Mouse (Mus musculus) limb, embryonic 10.5 days (tissue): ENCODE data around the gene Tent4a. TPM values are rescaled to one million over a fixed set of nuclear protein-coding genes. Genes with fewer than 3 reads are reported as not detected.

Experiments
- DNase-seq: peaks from one replicate; pipeline ENCODE4 v3.0.0-alpha.2; 2017; ENCODE audit warnings: low spot score
- H3K27ac ChIP-seq: fragments of 300-500 bp; sonication (generic); 2 replicates; pipeline ENCODE4 v1.5.1; 2016; ENCODE audit warnings: mild to moderate bottlenecking
- H3K27me3 ChIP-seq: fragments of 300-500 bp; sonication (generic); 2 replicates; pipeline ENCODE4 v1.6.1; 2016; ENCODE audit warnings: low read depth, mild to moderate bottlenecking; ENCODE audit not compliant: poor library complexity, severe bottlenecking
- H3K36me3 ChIP-seq: fragments of 300-500 bp; sonication (generic); 2 replicates; pipeline ENCODE4 v1.6.1; 2016; ENCODE audit warnings: mild to moderate bottlenecking, moderate library complexity
- H3K4me1 ChIP-seq: fragments of 300-500 bp; sonication (generic); 2 replicates; pipeline ENCODE4 v1.6.1; 2016
- H3K4me3 ChIP-seq: fragments of 300-500 bp; sonication (generic); 2 replicates; pipeline ENCODE4 v1.5.1; 2016; ENCODE audit warnings: mild to moderate bottlenecking, moderate library complexity
- H3K9me3 ChIP-seq: fragments of 300-500 bp; sonication (generic); replicated peaks from 2 replicates; pipeline ENCODE4 v1.6.1; 2016; ENCODE audit warnings: mild to moderate bottlenecking
- WGBS: fragments of 180-500 bp; shearing (Covaris S2); methylation state at CpG from one replicate; pipeline ENCODE4 v1.1.7; 2016; 5-methylcytosine and 5-hydroxymethylcytosine counted together
- polyA plus RNA-seq: library from polyadenylated mRNA; unstranded; fragments of >200 nt; fragmentation: Nextera tagmentation; extraction: Ambion mirVana; gene quantifications from 2 replicates; pipeline ENCODE4 v1.2.1, GENCODE M21; 2016

Tent4a gene
- polyA plus RNA-seq, 1 experiment from 2014 or later, result 6.0 TPM

DNA sequence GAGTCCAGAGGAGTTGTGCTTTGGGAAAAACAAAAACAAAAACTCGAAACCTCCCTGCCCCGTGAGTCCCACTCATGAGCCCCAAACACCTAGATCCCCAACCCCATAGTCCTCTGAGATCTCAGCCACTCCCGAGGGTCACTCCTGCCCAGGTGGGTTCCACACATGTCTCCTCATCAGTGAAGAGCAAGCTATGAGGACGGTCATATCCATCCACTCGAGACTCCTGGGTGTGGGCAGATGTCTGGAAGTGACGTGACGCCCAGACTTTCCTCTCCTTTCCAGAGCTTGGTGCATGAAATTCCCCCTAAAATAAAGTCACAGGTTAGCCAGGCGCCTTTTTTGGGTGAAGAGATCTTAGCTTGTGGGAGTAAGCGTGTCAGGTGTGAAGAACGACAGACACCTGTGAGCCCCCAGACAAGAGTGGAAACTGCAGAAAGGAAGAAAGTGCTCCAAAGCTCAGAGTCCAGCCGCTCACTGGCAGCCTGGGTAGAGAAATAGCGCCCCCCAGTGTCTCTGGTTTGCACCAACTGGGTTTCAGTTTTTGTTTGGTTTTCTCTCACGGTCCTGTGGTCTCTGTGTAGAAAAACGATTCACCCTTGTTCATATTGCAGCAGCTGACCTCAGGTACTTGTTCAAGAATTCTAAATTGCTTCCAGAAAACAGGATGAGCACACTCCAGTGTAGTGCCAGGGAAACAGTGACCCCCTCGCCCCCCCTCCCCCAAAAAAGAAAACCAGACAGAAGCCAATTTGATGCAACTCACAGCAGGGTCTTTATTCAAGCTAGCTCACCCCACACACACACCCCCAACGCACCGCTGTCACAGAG, 73.6 kb downstream of the Tent4a start:
- DNase-seq, result peak; percentile 75
- H3K27ac ChIP-seq, result no peak overlapping the region
- H3K4me3 ChIP-seq, result no peak overlapping the region
- peaks cover 15% of the 10 kb centered on the region for H3K4me1 ChIP-seq
- WGBS, result 55% methylated on average over 17 of the region's 17 CpGs
- H3K9me3 ChIP-seq, result no peaks in the 10 kb centered on the region
- no peaks in the 10 kb centered on the region for H3K27me3 ChIP-seq
- no peaks in the 10 kb centered on the region for H3K36me3 ChIP-seq

DNA sequence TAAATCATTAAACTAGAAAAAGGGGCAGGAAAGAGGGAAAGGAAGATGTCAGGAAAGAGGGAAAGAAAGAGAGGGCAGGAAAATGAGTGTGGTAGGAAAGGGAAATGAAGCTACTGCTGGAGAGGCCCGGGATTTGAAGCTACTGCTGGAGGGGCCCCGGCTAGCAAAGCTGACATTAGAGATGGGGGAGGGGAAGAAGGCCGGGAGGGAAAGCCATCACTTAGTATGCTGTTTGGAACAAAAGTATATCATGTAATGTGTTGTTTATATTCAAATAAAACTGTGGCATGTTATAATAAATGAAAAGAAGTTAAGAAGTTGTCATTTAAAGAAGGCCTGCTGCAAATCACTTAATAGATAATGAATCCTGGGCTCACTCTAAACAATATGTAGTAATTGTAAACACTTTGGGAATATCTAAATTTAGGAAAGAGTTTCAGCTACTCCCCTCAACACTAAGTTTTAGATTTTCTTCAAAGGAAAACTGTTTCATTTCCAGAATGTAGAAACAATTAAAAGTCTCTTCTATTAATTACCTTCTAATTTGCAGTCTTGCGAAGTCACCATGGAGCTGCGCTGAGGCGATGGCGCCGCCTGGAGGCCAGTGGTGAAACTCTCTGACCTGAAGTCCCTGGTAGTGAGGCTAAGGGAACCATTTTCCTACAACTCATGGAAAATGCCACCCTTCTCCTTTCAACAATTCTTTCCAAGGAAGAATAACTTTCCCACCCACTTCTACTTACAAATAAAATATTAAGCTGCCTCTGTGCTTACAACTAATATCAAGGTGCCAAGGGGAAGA, 74.6 kb downstream of the Tent4a start:
- Histone ChIP-seq H3K9me3 (no peaks in the 10 kb centered on the region), H3K27ac (no peak overlapping the region), H3K27me3 (no peaks in the 10 kb centered on the region), H3K4me3 (no peak overlapping the region), H3K36me3 (no peaks in the 10 kb centered on the region), H3K4me1 (peaks cover 25% of the 10 kb centered on the region)
- WGBS, result 23% methylated on average over 8 of the region's 8 CpGs
- DNase-seq, result peak; percentile 68

DNA sequence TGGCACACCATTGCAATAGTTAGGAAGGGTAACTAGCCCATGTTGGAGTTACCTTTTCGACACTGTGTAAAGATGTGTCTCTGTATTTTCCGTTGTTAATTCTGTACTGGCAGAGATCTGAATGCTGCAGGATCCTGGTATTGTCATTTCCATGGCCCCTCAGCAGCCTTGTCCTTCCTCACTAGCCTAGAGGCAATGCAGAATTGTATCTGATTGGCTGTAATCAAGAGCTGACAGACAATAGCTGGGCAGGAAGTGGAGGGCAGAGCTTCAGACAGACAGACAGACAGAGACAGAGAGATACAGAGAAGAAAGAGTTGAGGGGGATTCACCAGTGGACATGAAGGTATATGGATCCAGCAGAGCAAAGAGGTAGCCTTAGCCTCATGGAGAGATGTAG, 75.5 kb downstream of the Tent4a start:
- 94% methylated on average over 2 of the region's 2 CpGs for WGBS
- peaks cover 27% of the 10 kb centered on the region for H3K4me1 ChIP-seq
- H3K27ac ChIP-seq, result no peak overlapping the region
- no peak overlapping the region for H3K4me3 ChIP-seq
- no peaks in the 10 kb centered on the region for H3K36me3 ChIP-seq
- H3K9me3 ChIP-seq, result no peaks in the 10 kb centered on the region
- DNase-seq, result no peak
- H3K27me3 ChIP-seq, result no peaks in the 10 kb centered on the region

DNA sequence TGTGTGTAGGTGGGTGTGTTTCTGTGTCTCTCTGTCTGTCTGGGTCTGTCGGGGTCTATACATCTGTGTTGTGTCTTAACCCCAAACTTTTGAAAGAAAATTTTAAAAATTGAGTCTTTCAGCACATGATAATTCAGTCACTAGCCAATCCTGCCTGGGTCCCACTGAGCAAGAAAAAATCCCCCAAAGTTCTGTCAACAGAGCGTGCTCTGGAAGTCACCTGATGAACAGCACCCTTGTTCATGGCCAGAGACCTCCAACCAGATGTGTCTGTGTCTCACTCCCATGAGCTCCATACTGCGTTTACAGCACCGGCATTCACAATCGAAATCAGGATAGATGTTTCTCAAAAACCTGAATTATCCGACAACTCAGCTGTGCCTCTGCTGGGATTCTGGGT, 76.0 kb downstream of the Tent4a start:
- peaks cover 27% of the 10 kb centered on the region for H3K4me1 ChIP-seq
- H3K4me3 ChIP-seq, result no peak overlapping the region
- DNase-seq, result no peak
- no peaks in the 10 kb centered on the region for H3K27me3 ChIP-seq
- 93% methylated on average over 6 of the region's 6 CpGs for WGBS
- no peaks in the 10 kb centered on the region for H3K36me3 ChIP-seq
- no peak overlapping the region for H3K27ac ChIP-seq
- no peaks in the 10 kb centered on the region for H3K9me3 ChIP-seq

DNA sequence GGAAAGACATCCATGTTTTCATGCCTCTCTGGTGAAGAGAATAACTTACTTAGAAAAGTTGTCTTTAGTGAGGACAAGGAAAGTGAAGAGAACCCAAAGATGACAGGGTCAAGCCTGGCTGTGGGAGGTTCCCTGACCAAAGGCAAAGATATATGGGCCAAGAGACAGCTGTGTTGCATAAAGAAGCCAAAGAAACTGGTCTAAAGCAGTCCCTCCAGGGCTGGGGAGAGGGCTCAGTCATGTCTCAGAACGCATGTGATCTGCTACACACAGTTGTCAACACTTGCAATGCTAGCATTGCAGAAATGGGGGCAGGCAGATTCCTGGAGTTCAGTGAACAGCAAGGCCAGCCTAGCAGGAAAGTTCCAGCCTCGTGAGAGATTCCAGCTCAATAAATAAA, 77.3 kb downstream of the Tent4a start:
- H3K4me1 ChIP-seq, result peaks cover 27% of the 10 kb centered on the region
- no peaks in the 10 kb centered on the region for H3K36me3 ChIP-seq
- H3K4me3 ChIP-seq, result no peak overlapping the region
- H3K27me3 ChIP-seq, result no peaks in the 10 kb centered on the region
- no peaks in the 10 kb centered on the region for H3K9me3 ChIP-seq
- WGBS, result 86% methylated on average over 2 of the region's 2 CpGs
- no peak overlapping the region for H3K27ac ChIP-seq
- no peak for DNase-seq

DNA sequence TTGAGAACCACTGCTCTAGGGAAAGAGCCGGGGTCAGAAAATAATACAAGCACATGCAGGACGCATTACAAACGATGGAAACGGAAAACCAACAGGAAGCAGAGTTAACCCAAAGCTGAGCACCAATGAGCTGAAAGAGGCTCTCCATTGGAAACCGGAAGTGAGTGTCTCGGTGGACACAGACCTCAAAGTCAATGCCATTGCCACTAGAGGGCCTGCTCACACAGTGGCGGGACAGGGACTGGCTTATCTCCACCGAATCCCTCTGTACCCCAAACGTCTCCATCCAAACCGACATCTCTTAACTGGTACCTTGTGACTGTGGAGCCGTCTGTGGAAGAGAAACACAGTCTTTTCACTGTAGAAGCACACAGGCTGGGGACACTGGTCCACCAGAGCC, 77.8 kb downstream of the Tent4a start:
- 81% methylated on average over 11 of the region's 11 CpGs for WGBS

DNA sequence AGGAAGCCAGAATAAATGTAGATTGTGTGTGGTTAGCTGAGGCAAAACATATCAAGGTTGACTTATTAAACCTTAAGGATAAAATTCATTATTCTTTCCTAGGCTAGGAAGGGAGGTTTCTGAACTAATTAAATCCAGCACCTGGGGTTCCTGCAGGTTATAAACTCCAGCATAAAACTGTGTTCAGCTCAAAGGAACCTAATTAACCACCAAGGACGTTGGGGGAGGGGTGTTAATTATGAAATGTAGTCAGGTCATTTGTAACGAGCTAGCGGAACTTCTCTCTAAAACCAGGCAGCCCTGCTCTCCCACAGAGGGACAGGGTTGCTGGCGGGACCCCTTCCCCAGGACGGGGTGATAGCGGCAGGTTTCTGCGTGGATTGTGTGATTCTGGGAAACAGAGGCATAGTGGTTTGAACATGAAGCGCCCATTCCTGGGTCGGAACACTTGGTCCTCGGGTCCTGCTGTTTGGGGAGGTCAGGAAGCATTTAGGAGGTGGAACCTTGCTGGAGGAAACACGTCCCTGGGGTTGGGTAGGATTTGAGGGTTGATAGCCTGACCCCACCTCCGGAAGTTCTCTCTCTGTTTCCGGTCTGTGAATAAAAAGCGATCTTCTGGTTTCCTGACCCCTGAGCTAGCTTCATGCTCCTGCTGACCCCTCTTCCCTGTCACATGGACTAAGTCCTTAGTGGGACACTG, 78.8 kb downstream of the Tent4a start:
- H3K4me1 ChIP-seq, result peaks cover 18% of the 10 kb centered on the region
- no peaks in the 10 kb centered on the region for H3K27me3 ChIP-seq
- H3K9me3 ChIP-seq, result no peaks in the 10 kb centered on the region
- 59% methylated on average over 14 of the region's 14 CpGs for WGBS
- DNase-seq, result peak; percentile 45
- H3K36me3 ChIP-seq, result no peaks in the 10 kb centered on the region
- peak overlapping the region; percentile 63 for H3K27ac ChIP-seq
- H3K4me3 ChIP-seq, result peak overlapping the region; percentile 26

More for the DNA sequence above, 77.8 kb downstream of the Tent4a start:
- peaks cover 27% of the 10 kb centered on the region for H3K4me1 ChIP-seq
- H3K27ac ChIP-seq, result no peak overlapping the region
- H3K9me3 ChIP-seq, result no peaks in the 10 kb centered on the region
- H3K36me3 ChIP-seq, result no peaks in the 10 kb centered on the region
- H3K4me3 ChIP-seq, result no peak overlapping the region
- no peak for DNase-seq
- no peaks in the 10 kb centered on the region for H3K27me3 ChIP-seq

Other genes with a start within 250 kb of the Tent4a start
- gene Nsun2, start 871 bp downstream of the Tent4a start, polyA plus RNA-seq, result 172 and 198 TPM in 2 replicates
- gene Srd5a1, start 76.8 kb upstream of the Tent4a start, polyA plus RNA-seq, result 19.5 and 29.6 TPM in 2 replicates
- 0.39 and 0.40 TPM in 2 replicates for gene Ube2ql1, start 205.3 kb upstream of the Tent4a start, polyA plus RNA-seq